Comparison of ENCODE assay signal across 15 mouse cellular contexts in the genomic region with DNA sequence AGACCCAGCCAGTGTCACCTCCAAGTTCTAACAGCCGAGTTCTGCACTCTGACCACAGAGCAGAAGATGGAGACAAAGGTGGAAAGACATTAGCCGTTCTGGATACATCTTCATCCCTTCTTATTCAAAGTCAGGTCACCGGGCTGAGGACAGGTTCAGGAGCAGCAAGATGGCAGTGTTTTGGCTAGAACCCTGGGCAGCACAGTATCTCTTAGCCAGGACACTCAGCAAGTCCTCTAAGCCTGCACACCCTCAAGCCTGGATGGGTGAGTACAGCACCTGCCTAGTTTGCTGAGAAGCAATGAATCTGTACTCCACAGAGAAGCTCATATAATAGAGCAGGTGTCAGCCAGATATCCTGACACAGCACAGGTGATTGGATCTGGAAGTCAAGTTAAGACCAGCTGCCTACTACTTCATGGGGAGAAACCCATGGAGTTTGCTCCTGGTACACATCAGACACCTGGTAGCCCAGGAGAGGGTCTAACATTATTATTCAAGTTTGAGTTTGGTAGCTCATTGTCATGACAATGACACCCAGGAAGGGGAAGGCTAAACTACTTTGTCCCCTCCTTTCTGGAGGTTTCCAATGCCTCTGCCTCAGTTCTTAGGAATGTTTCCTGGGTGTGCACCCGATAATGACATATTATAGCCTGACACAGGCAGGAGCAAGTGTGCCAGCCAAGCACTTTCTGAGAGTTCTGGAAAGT.
"Had no signal": no experiment of that assay in that cellular context is flagged by ENCODE, and none has a peak within 500 bp of the region (broad histone marks: within the 10 kb centered on the region; RNA-seq: fewer than 3 reads in every experiment).

No protein-coding gene starts in this region.

- ATAC-seq: liver, postnatal 0 days; lung, postnatal 0 days; midbrain, embryonic 13.5 days; midbrain, embryonic 15.5 days had no signal

- DNase-seq: liver, postnatal 0 days; lung, adult 2 months; lung, postnatal 14 days; lung, postnatal 36 days; retina, postnatal 1 day; right cerebral cortex, adult 18-20 months; right cerebral cortex, postnatal 25 days; right cerebral cortex, postnatal 4 days; spleen, adult 18-20 months; thymus, adult 18-20 months; thymus, postnatal 14 days; thymus, postnatal 36 days had no signal
